Mouse (Mus musculus): Measurements from ENCODE around the gene Tdrd3. TPM values are rescaled to one million over a fixed set of nuclear protein-coding genes. Genes with fewer than 3 reads are reported as not detected.

The Tdrd3 gene
- polyA plus RNA-seq, 1 experiment: 1.2 TPM

GRCm38 (mm10) chr14:87552211-87552610, 135.8 kb downstream of the Tdrd3 start:
- TF ChIP-seq CTCF (IDR thresholded peaks at IDR 0.05; ENCODE audit: extremely low read depth, insufficient read depth, insufficient read length, insufficient replicate concordance) (no peak), POLR2A (IDR thresholded peaks at IDR 0.05; ENCODE audit: low read depth, low read length) (no peak)
- H3K27ac ChIP-seq (ENCODE audit: insufficient read depth, low read length): no peak overlapping the region
- no peak overlapping the region for H3K4me3 ChIP-seq (ENCODE audit: extremely low read depth, insufficient read depth, insufficient read length)
- WGBS: 74% methylated on average over 3 of the region's 3 CpGs
- no peak for DNase-seq (ENCODE audit: low read depth in 1 of 2, low spot score in 2 of 2)
- no peaks in the 10 kb centered on the region for H3K4me1 ChIP-seq (ENCODE audit: control insufficient read depth, insufficient read depth, insufficient read length)
- H3K27me3 ChIP-seq (ENCODE audit: control insufficient read depth, insufficient read depth, low read length): no peaks in the 10 kb centered on the region
- no peaks in the 10 kb centered on the region for H3K36me3 ChIP-seq (ENCODE audit: control insufficient read depth, insufficient read depth, low read length)

- Histone ChIP-seq H3K4me1 (ENCODE audit: control insufficient read depth, insufficient read depth, insufficient read length) (no peaks in the 10 kb centered on the region), H3K27ac (ENCODE audit: insufficient read depth, low read length) (no peak overlapping the region), H3K4me3 (ENCODE audit: extremely low read depth, insufficient read depth, insufficient read length) (no peak overlapping the region), H3K27me3 (ENCODE audit: control insufficient read depth, insufficient read depth, low read length) (no peaks in the 10 kb centered on the region), H3K36me3 (ENCODE audit: control insufficient read depth, insufficient read depth, low read length) (no peaks in the 10 kb centered on the region)
- TF ChIP-seq CTCF (IDR thresholded peaks at IDR 0.05; ENCODE audit: extremely low read depth, insufficient read depth, insufficient read length, insufficient replicate concordance): no peak
- no peak for TF ChIP-seq POLR2A (IDR thresholded peaks at IDR 0.05; ENCODE audit: low read depth, low read length)
- no peak for DNase-seq (ENCODE audit: low read depth in 1 of 2, low spot score in 2 of 2)
- 77% methylated on average over 9 of the region's 9 CpGs for WGBS
Measured at GRCm38 (mm10) chr14:87563841-87564240, 147.4 kb downstream of the Tdrd3 start.

- Histone ChIP-seq H3K27ac (ENCODE audit: insufficient read depth, low read length) (no peak overlapping the region), H3K4me1 (ENCODE audit: control insufficient read depth, insufficient read depth, insufficient read length) (no peaks in the 10 kb centered on the region), H3K36me3 (ENCODE audit: control insufficient read depth, insufficient read depth, low read length) (no peaks in the 10 kb centered on the region), H3K4me3 (ENCODE audit: extremely low read depth, insufficient read depth, insufficient read length) (no peak overlapping the region), H3K27me3 (ENCODE audit: control insufficient read depth, insufficient read depth, low read length) (no peaks in the 10 kb centered on the region)
- DNase-seq (ENCODE audit: low read depth in 1 of 2, low spot score in 2 of 2): no peak
- WGBS: 32% methylated on average over 7 of the region's 7 CpGs
- TF ChIP-seq POLR2A (IDR thresholded peaks at IDR 0.05; ENCODE audit: low read depth, low read length) (no peak), CTCF (IDR thresholded peaks at IDR 0.05; ENCODE audit: extremely low read depth, insufficient read depth, insufficient read length, insufficient replicate concordance) (no peak)
Measured at GRCm38 (mm10) chr14:87566211-87566610, 149.8 kb downstream of the Tdrd3 start.

GRCm38 (mm10) chr14:87567034-87567461, 150.6 kb downstream of the Tdrd3 start:
- Histone ChIP-seq H3K27me3 (ENCODE audit: control insufficient read depth, insufficient read depth, low read length) (no peaks in the 10 kb centered on the region), H3K4me1 (ENCODE audit: control insufficient read depth, insufficient read depth, insufficient read length) (no peaks in the 10 kb centered on the region), H3K4me3 (ENCODE audit: extremely low read depth, insufficient read depth, insufficient read length) (no peak overlapping the region), H3K36me3 (ENCODE audit: control insufficient read depth, insufficient read depth, low read length) (no peaks in the 10 kb centered on the region), H3K27ac (ENCODE audit: insufficient read depth, low read length) (no peak overlapping the region)
- TF ChIP-seq POLR2A (IDR thresholded peaks at IDR 0.05; ENCODE audit: low read depth, low read length) (no peak), CTCF (IDR thresholded peaks at IDR 0.05; ENCODE audit: extremely low read depth, insufficient read depth, insufficient read length, insufficient replicate concordance) (no peak)
- DNase-seq (ENCODE audit: low read depth in 1 of 2, low spot score in 2 of 2): no peak
- 25% methylated on average over 3 of the region's 3 CpGs for WGBS

GRCm38 (mm10) chr14:87567626-87568446, 151.4 kb downstream of the Tdrd3 start:
- no peak for DNase-seq (ENCODE audit: low read depth in 1 of 2, low spot score in 2 of 2)
- Histone ChIP-seq H3K4me3 (ENCODE audit: extremely low read depth, insufficient read depth, insufficient read length) (peak overlapping the region; percentile 13; the same call in 1 of the 2 replicates), H3K27ac (ENCODE audit: insufficient read depth, low read length) (no peak overlapping the region), H3K4me1 (ENCODE audit: control insufficient read depth, insufficient read depth, insufficient read length) (no peaks in the 10 kb centered on the region), H3K27me3 (ENCODE audit: control insufficient read depth, insufficient read depth, low read length) (no peaks in the 10 kb centered on the region), H3K36me3 (ENCODE audit: control insufficient read depth, insufficient read depth, low read length) (no peaks in the 10 kb centered on the region)
- TF ChIP-seq POLR2A (IDR thresholded peaks at IDR 0.05; ENCODE audit: low read depth, low read length): no peak
- no peak for TF ChIP-seq CTCF (IDR thresholded peaks at IDR 0.05; ENCODE audit: extremely low read depth, insufficient read depth, insufficient read length, insufficient replicate concordance)
- whole genome bisulfite sequencing: 14% methylated on average over 20 of the region's 20 CpGs

GRCm38 (mm10) chr14:87568447-87568908, 152.0 kb downstream of the Tdrd3 start:
- no peak for DNase-seq (ENCODE audit: low read depth in 1 of 2, low spot score in 2 of 2)
- Histone ChIP-seq H3K27me3 (ENCODE audit: control insufficient read depth, insufficient read depth, low read length) (no peaks in the 10 kb centered on the region), H3K4me3 (ENCODE audit: extremely low read depth, insufficient read depth, insufficient read length) (no peak overlapping the region), H3K27ac (ENCODE audit: insufficient read depth, low read length) (no peak overlapping the region), H3K4me1 (ENCODE audit: control insufficient read depth, insufficient read depth, insufficient read length) (no peaks in the 10 kb centered on the region), H3K36me3 (ENCODE audit: control insufficient read depth, insufficient read depth, low read length) (no peaks in the 10 kb centered on the region)
- no peak for TF ChIP-seq POLR2A (IDR thresholded peaks at IDR 0.05; ENCODE audit: low read depth, low read length)
- WGBS: 22% methylated on average over 15 of the region's 15 CpGs

- Histone ChIP-seq H3K36me3 (ENCODE audit: control insufficient read depth, insufficient read depth, low read length) (no peaks in the 10 kb centered on the region), H3K4me3 (ENCODE audit: extremely low read depth, insufficient read depth, insufficient read length) (no peak overlapping the region), H3K4me1 (ENCODE audit: control insufficient read depth, insufficient read depth, insufficient read length) (no peaks in the 10 kb centered on the region), H3K27ac (ENCODE audit: insufficient read depth, low read length) (no peak overlapping the region), H3K27me3 (ENCODE audit: control insufficient read depth, insufficient read depth, low read length) (no peaks in the 10 kb centered on the region)
- TF ChIP-seq POLR2A (IDR thresholded peaks at IDR 0.05; ENCODE audit: low read depth, low read length) (no peak), CTCF (IDR thresholded peaks at IDR 0.05; ENCODE audit: extremely low read depth, insufficient read depth, insufficient read length, insufficient replicate concordance) (no peak)
- WGBS: 66% methylated on average over 2 of the region's 2 CpGs
- no peak for DNase-seq (ENCODE audit: low read depth in 1 of 2, low spot score in 2 of 2)
Measured at GRCm38 (mm10) chr14:87569471-87569870, 153.0 kb downstream of the Tdrd3 start.
